Mouse (Mus musculus) small intestine, adult 2 months (tissue): Measurements from ENCODE around the gene Wdr92.

ENCODE experiments used
- CTCF ChIP-seq: fragments of 200-500 bp; IDR thresholded peaks from 2 replicates; pipeline ENCODE4 v1.5.1; 2012; ENCODE audit warnings: low read depth, mild to moderate bottlenecking, control low read depth, inconsistent platforms, low read length, moderate library complexity, mixed read lengths; ENCODE audit not compliant: insufficient replicate concordance, insufficient read length; ENCODE audit errors: extremely low read depth
- POLR2A ChIP-seq: fragments of 200-500 bp; IDR thresholded peaks from 2 replicates; pipeline ENCODE4 v1.6.1; 2012; ENCODE audit warnings: low read depth, mild to moderate bottlenecking, control low read depth, inconsistent platforms, low read length, moderate library complexity

DNA sequence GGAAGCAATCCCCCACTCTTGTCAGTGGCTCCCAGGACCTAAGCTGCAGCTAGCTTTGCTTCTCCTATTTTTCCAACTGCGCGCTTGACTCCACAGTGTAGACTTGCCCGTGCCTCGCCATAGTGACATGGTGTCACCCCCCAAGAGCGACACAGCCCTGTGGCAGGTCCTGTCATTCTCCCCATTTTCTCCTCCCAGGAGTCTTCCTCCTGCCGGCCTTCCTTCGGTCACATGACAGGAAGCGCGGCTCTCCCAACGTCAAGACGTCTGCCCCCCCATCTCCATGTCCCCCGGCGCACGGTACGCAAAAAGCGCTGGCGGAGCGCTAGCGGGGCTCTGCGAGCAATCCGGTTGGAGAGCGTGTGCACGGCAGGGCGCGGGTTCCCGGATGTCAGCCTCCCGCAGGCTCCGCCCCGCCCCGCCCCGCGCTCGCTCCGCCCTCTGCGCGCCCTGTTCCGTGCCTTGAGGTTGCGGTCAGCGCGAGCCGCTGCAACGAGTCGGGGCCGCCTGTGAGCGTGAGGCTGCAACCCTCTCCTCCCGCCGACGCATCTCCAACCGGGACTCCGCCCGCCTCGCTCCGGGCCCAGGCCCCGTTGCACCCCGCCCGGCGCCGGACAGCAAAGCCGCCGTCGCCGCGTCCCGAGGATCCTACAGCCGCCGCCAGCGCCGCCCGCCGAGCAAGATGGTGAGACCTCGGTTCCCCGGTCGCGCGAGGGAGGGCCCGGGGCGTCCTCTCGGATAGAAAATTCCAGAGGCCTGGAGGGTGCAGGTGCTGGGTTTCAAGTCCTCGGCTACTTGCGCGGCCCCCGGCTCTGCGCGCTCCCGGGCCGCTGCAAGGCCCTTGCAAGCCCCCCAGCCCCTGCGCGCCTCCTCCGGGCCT is 22.8 kb upstream of the Wdr92 start, which contains the start of gene Ppp3r1:
- TF ChIP-seq POLR2A (peak; percentile 74), CTCF (no peak)
